Mouse (Mus musculus) embryonic facial prominence, embryonic 11.5 days (tissue): ENCODE measurements around the gene Macrod1. TPM values are rescaled to one million over a fixed set of nuclear protein-coding genes. Genes with fewer than 3 reads are reported as not detected.
"Not testable (repeated sequence)": the region's sequence is repeated elsewhere in the genome, so short reads cannot be mapped to it uniquely, and the experiment has no call there.

Experiments
- ATAC-seq: fragments of 200-750 bp; cut with Nextera tagmentation; replicated peaks from 2 replicates; pipeline ENCODE4 v1.8.0; 2017; ENCODE audit warnings: low read depth; ENCODE audit not compliant: insufficient number of reproducible peaks, low FRiP score, low TSS enrichment
- DNase-seq: peaks from one replicate; pipeline ENCODE4 v3.0.0-alpha.2; 2015; ENCODE audit warnings: low spot score
- H3K27ac ChIP-seq: fragments of 300-500 bp; sonication (generic); replicated peaks from 2 replicates; pipeline ENCODE4 v1.5.1; 2014; ENCODE audit warnings: mild to moderate bottlenecking, low read depth, low read length, control low read depth
- H3K27me3 ChIP-seq: fragments of 300-500 bp; sonication (generic); 2 replicates; pipeline ENCODE4 v1.6.1; 2014; ENCODE audit warnings: mild to moderate bottlenecking, low read length, moderate library complexity, mixed read lengths; ENCODE audit not compliant: control insufficient read depth, insufficient read depth
- H3K36me3 ChIP-seq: fragments of 300-500 bp; sonication (generic); replicated peaks from 2 replicates; pipeline ENCODE4 v1.6.1; 2014; ENCODE audit warnings: low read depth, mild to moderate bottlenecking, low read length, moderate library complexity, mixed read lengths; ENCODE audit not compliant: control insufficient read depth, insufficient read depth
- H3K4me1 ChIP-seq: fragments of 300-500 bp; sonication (generic); 2 replicates; pipeline ENCODE4 v1.6.1; 2014; ENCODE audit warnings: low read length, mixed read lengths; ENCODE audit not compliant: control insufficient read depth, insufficient read depth
- H3K4me2 ChIP-seq: fragments of 300-500 bp; sonication (generic); 2 replicates; pipeline ENCODE4 v1.6.1; 2014; ENCODE audit warnings: low read depth, mild to moderate bottlenecking, control low read depth, low read length, moderate library complexity
- H3K4me3 ChIP-seq: fragments of 300-500 bp; sonication (generic); 2 replicates; pipeline ENCODE4 v1.5.1; 2014; ENCODE audit warnings: low read depth, low read length, control low read depth
- H3K9ac ChIP-seq: fragments of 300-500 bp; sonication (generic); replicated peaks from 2 replicates; pipeline ENCODE4 v1.6.1; 2014; ENCODE audit warnings: mild to moderate bottlenecking, control low read depth, low read length
- H3K9me3 ChIP-seq: fragments of 300-500 bp; sonication (generic); replicated peaks from 2 replicates; pipeline ENCODE4 v1.6.1; 2016; ENCODE audit warnings: mild to moderate bottlenecking, low read length, inconsistent platforms, mixed read lengths; ENCODE audit not compliant: control insufficient read depth
- WGBS: fragments of 180-500 bp; shearing (Covaris S2); extraction: QIAGEN DNeasy Blood & Tissue Kit; methylation state at CpG from one replicate; pipeline ENCODE4 v1.1.7; 2014; 5-methylcytosine and 5-hydroxymethylcytosine counted together
- polyA plus RNA-seq: library from polyadenylated mRNA; unstranded; fragments of >200 nt; fragmentation: Nextera tagmentation; extraction: Ambion mirVana; gene quantifications from 2 replicates; pipeline ENCODE4 v1.2.1, GENCODE M21; 2014

Macrod1 gene
- polyA plus RNA-seq, 1 experiment from 2014 or later: 6.9 TPM

DNA sequence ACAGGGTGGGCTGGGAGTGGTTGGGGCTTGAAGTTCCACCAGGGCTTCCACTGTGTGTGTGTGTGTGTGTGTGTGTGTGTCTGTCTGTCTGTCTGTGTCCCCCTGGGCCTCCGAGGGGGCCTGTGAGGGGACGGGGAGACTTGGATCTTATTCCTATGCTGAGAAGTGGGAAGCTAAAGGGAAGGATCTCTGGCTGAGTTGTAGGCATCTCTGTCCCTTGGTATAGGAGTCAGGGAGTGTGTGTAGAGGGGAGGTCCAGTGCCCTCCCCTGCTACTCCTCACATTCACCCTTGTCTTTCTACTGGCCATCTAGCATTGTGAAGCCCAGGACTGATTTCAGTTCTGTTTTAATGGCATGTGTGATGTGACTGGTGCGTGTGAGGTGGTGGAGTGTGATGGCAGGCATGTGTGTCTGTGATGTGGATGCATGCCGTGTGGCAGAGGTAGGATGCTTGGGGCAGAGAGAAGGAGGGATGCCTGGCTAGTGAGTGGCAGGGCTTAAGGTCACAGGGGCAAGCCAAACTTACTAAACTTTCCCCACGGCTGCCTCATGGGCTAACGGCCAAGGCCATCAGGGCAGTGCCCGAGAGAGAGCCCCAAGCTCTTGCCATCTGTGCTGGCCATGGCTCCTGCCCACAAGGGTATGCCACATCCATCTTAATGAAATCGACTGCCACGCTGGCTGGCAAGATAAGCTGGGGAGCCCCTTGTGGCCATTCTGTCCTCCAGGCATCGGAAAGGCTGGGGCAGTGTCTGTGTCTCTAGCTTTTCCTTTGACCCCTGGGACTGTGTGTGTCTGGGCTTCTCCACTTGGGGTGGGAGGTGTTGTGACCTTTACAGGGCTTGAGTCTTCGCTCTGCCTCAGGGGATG lies 12.3 kb downstream of the Macrod1 start:
- peak overlapping the region; percentile 13; the same call in 1 of the 2 replicates for H3K9ac ChIP-seq
- WGBS: 41% methylated on average over 11 of the region's 11 CpGs
- ATAC-seq (0 out of 2 replicates have a peak, but pooled peaks have one; percentile 1), DNase-seq (no peak)
- no peak overlapping the region for H3K4me3 ChIP-seq
- H3K36me3 ChIP-seq: no peaks in the 10 kb centered on the region
- H3K4me2 ChIP-seq: no peak overlapping the region
- H3K27ac ChIP-seq: peak overlapping the region; percentile 35; the same call in 1 of the 2 replicates
- no peaks in the 10 kb centered on the region for H3K9me3 ChIP-seq
- H3K27me3 ChIP-seq: peaks cover 2% of the 10 kb centered on the region; the same call in 1 of the 2 replicates
- peaks cover 18% of the 10 kb centered on the region for H3K4me1 ChIP-seq

DNA sequence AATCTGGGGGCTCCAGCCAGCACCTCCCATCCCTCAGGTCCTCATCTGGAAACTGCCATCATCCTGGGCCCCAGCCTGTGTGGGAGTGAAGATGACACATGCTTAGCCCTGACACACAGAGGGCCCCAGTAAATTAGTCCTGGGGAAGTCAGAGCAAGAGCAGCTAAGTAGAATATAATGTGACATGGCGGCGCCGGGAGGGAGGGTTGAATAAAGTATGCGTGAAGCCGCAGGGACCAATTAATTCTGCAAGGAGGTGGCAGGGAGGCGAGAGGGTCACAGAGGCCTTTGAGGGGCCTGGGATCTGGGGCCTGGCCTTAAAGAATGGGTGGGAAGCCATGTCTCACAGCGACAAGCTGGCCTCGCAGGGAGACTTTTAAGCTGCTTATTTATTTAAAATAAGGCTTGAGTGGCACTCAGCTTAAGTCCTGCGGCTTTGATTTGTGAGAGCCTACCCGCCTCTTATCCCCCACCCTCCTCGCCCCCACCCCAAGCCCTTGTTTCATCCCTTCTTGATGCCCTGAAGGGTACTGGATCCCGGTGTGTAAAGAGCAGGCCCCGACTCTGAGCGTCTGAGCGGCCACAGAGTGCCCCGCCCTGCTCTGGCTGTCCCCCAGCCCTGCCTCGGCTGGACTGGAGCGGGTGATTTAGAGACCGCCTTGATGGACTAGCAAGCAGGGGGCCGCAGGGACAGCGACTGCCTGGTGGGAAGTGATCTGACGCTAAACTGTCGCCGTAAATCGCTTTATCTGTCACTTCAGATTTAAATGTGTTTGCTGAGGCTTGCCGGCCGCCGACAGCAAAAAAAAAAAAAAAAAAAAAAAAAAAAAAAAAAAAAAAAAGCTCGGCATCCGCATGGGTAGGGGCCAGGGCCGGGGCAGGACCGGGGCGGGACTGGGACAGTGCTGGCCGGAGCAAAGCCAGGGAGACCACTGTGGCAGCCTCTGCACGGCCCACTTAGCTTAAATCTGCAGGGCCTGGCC lies 13.5 kb downstream of the Macrod1 start:
- H3K4me2 ChIP-seq: peak overlapping the region; percentile 32; the same call in 1 of the 2 replicates
- DNase-seq (peak; percentile 62), ATAC-seq (peak; percentile 68)
- H3K9me3 ChIP-seq: no peaks in the 10 kb centered on the region
- no peak overlapping the region for H3K4me3 ChIP-seq
- peaks cover 18% of the 10 kb centered on the region for H3K4me1 ChIP-seq
- no peaks in the 10 kb centered on the region for H3K36me3 ChIP-seq
- H3K27ac ChIP-seq: peak overlapping the region; percentile 49
- H3K9ac ChIP-seq: peak overlapping the region; percentile 39
- peaks cover 2% of the 10 kb centered on the region; the same call in 1 of the 2 replicates for H3K27me3 ChIP-seq
- WGBS: 3% methylated on average over 35 of the region's 35 CpGs

DNA sequence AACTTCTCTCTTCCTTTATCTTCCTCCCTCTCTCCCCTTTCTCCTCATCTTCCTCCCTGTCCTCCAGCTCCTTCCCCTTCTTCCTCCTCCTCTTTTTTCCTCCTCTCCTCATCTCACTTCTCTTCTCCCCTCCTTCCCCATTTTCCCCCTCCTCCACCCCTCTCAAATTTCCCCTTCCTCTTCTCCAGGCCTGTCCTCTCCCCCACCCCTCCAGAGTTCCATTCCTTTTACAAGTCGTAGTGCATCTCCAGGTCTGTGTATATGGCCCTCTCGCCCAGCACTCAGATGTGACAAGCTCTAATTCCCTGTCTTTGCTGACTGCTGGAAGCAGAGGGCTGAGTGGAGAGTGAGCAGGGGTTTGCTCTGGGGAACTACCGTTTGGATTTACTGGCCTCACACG lies 14.2 kb downstream of the Macrod1 start:
- peaks cover 2% of the 10 kb centered on the region; the same call in 1 of the 2 replicates for H3K27me3 ChIP-seq
- H3K27ac ChIP-seq: peak overlapping the region; percentile 49; the same call in 1 of the 2 replicates
- no peaks in the 10 kb centered on the region for H3K36me3 ChIP-seq
- peak overlapping the region; percentile 32; the same call in 1 of the 2 replicates for H3K4me2 ChIP-seq
- 4% methylated on average over 4 of the region's 4 CpGs for WGBS
- H3K4me1 ChIP-seq: peaks cover 18% of the 10 kb centered on the region
- ATAC-seq (no peak), DNase-seq (peak; percentile 49)
- no peaks in the 10 kb centered on the region for H3K9me3 ChIP-seq
- peak overlapping the region; percentile 39; the same call in 1 of the 2 replicates for H3K9ac ChIP-seq
- no peak overlapping the region for H3K4me3 ChIP-seq

DNA sequence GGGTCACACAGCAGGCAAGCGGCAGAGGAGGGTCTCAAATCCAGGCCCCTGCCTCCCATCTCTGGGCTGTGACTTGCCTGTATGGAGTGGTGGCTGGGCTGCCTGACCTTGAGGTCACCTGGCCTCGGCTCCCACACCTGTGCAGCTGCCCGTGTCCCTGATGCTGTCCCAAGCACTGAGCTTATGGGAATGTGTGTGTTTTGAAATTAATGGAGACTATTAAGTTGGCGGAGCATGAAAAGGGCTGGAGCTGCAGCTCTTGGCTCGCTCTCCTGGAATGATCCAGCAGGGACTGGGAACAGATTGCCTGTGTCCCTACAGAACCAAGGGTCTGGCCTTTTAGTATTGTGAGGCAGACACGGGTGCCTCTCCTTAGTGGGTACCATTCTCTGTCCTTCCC lies 15.6 kb downstream of the Macrod1 start:
- H3K4me2 ChIP-seq: no peak overlapping the region
- DNase-seq (no peak), ATAC-seq (no peak)
- H3K4me1 ChIP-seq: peaks cover 9% of the 10 kb centered on the region; the same call in 1 of the 2 replicates
- H3K36me3 ChIP-seq: no peaks in the 10 kb centered on the region
- WGBS: 55% methylated on average over 6 of the region's 6 CpGs
- peaks cover 2% of the 10 kb centered on the region; the same call in 1 of the 2 replicates for H3K27me3 ChIP-seq
- no peak overlapping the region for H3K27ac ChIP-seq
- H3K4me3 ChIP-seq: no peak overlapping the region
- no peak overlapping the region for H3K9ac ChIP-seq
- H3K9me3 ChIP-seq: no peaks in the 10 kb centered on the region

DNA sequence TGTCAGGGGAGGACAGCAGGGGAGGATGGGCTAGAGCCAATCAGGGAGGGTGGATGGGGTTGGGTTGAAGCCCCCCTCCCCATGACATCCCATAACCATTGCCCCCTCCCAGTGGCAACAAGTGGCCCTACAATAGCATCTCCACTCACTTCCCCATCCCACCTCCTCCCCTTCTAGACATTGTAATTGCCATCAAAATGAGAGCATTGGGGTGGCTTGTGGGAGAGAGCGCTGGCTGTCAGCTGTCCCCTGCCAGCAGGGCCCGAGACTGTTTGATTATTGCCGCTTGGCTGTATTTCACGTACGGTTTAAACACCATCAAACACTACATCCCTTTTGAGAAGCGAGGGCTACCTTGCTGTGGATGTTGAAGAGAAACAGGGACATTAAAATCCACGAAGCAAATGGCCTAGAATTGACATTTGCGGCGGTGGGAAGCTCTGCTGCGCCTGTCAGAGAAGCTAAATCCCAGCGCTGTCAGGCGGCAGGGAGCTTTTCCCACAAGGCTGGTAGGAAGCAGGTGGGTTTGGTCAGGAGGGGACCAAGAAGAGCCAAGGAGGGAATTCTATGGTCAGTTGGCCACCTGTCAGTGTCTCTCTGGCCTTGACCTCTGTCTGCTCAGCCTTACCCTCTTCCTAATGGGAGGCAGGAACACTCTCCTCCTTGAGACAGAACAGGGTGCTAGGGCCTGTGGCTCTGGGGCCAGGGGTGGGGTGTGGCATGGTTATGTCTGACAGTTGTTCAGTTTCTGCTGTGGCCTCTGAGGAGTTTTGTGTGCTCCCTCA lies 17.6 kb downstream of the Macrod1 start:
- no peak overlapping the region for H3K27ac ChIP-seq
- ATAC-seq: no peak
- 0 out of 2 replicates have a peak, but pooled peaks cover 6% of the 10 kb centered on the region for H3K4me1 ChIP-seq
- no peak overlapping the region for H3K4me3 ChIP-seq
- WGBS: 54% methylated on average over 12 of the region's 12 CpGs
- 0 out of 2 replicates have a peak, but pooled peaks cover under 1% of the 10 kb centered on the region for H3K27me3 ChIP-seq
- no peak overlapping the region for H3K4me2 ChIP-seq
- H3K9ac ChIP-seq: no peak overlapping the region
- DNase-seq: no peak
- no peaks in the 10 kb centered on the region for H3K36me3 ChIP-seq
- no peaks in the 10 kb centered on the region for H3K9me3 ChIP-seq

DNA sequence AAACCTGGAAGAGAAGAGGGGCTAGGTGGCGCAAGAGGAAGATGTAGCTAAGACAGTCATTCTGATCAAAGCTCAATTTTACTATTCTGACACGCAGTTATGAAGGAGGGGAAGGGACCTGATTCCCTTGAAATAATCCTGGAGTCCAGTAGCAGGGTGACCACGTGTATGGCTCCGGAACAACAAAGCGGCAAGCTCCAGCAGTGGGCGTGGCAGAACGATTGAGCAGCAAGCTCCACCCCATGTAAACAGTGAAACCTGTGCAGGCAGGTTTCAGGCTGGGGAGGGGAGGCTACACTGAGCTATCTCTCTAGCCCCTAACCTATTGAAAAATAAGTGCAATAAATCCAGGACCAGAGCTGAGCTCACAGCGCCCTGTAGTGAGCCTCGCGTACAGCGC lies 18.7 kb downstream of the Macrod1 start:
- H3K4me3 ChIP-seq, H3K27ac ChIP-seq, H3K36me3 ChIP-seq, H3K27me3 ChIP-seq, H3K9ac ChIP-seq, H3K4me1 ChIP-seq, H3K9me3 ChIP-seq, H3K4me2 ChIP-seq, ATAC-seq, DNase-seq: not testable (repeated sequence)
- 83% methylated on average over 11 of the region's 11 CpGs for WGBS

DNA sequence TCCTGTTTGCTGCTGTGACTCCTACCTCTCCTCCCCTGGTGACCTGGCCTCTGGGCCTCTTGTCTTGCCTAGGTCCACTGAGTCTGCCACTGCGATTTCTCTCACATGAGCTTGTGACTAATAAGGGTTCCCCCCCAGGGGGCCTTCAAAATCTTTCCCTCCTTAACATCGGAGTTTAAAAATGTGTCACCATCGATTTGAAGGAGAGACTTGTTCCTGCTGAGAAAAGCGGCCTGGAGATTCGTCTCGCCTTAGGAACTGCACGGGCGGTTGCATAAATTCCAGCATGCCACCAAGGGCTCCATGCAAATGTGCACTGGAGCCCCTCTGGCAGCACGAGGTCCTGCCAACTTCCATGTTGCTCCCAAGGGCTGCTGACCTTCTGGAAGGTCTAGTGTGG lies 21.1 kb downstream of the Macrod1 start:
- Histone ChIP-seq H3K4me1 (no peaks in the 10 kb centered on the region), H3K36me3 (no peaks in the 10 kb centered on the region), H3K4me3 (no peak overlapping the region), H3K4me2 (no peak overlapping the region), H3K9me3 (no peaks in the 10 kb centered on the region), H3K27me3 (no peaks in the 10 kb centered on the region), H3K27ac (no peak overlapping the region), H3K9ac (no peak overlapping the region)
- 69% methylated on average over 9 of the region's 9 CpGs for WGBS
- no peak for DNase-seq
- no peak for ATAC-seq
